Mouse (Mus musculus): ENCODE results near the gene Abi3bp. TPM values are rescaled to one million over a fixed set of nuclear protein-coding genes. Genes with fewer than 3 reads are reported as not detected.

The Abi3bp gene
- total RNA-seq, 1 experiment: 0.22 TPM

DNA sequence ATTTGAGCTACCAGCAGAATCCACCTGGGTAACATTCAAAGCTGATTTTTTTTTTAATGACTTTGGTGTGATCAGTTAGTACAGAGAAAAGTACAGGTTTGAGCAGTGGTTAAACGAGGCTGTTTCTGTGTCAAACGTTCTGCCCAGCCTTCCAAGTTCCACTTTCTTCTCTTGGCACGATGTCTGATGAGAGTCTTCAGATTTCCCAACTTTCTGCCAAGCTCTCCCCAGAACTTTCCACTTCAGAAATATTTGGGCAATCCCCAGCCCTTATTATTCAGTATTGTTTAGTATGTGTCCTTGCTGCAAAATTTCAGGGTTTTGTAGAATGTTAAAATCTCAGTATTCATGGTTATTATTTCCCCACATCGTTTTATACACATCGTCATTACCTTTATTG lies 115.9 kb downstream of the Abi3bp start:
- Histone ChIP-seq H3K4me3 (ENCODE audit: insufficient read depth in 1 of 2, low read depth in 1 of 2, low read length in 2 of 2, poor library complexity in 1 of 2, severe bottlenecking in 1 of 2) (no peak overlapping the region), H3K27ac (ENCODE audit: insufficient read depth, low read depth, low read length, poor library complexity, severe bottlenecking) (no peak overlapping the region), H3K9me3 (ENCODE audit: control insufficient read depth, insufficient read depth, low read depth, low read length) (no peaks in the 10 kb centered on the region), H3K36me3 (ENCODE audit: control insufficient read depth, insufficient read depth, low read length, poor library complexity, severe bottlenecking) (no peaks in the 10 kb centered on the region), H3K9ac (ENCODE audit: insufficient read depth, low read depth, low read length, poor library complexity, severe bottlenecking) (no peak overlapping the region), H3K4me1 (ENCODE audit: control insufficient read depth in 2 of 2, insufficient read depth in 2 of 2, low read length in 2 of 2, poor library complexity in 1 of 2) (no peaks in the 10 kb centered on the region)
- TF ChIP-seq MAFK (IDR thresholded peaks at IDR 0.05; ENCODE audit: insufficient read depth, low read depth, low read length) (no peak), HCFC1 (IDR thresholded peaks at IDR 0.05; ENCODE audit: borderline replicate concordance, insufficient read depth, low read length) (no peak), CHD2 (IDR thresholded peaks at IDR 0.05; ENCODE audit: low read depth, low read length) (no peak), ZC3H11A (IDR thresholded peaks at IDR 0.05; ENCODE audit: borderline replicate concordance, low read depth, low read length) (no peak), ZNF384 (IDR thresholded peaks at IDR 0.05; ENCODE audit: low read depth, low read length) (no peak)
- in situ Hi-C loops (cut with MboI; ENCODE audit: low sequenced_read_pairs in 2 of 2, unreplicated experiment in 2 of 2): no loop called here
- no peak for DNase-seq (ENCODE audit: low read depth, low spot score)

DNA sequence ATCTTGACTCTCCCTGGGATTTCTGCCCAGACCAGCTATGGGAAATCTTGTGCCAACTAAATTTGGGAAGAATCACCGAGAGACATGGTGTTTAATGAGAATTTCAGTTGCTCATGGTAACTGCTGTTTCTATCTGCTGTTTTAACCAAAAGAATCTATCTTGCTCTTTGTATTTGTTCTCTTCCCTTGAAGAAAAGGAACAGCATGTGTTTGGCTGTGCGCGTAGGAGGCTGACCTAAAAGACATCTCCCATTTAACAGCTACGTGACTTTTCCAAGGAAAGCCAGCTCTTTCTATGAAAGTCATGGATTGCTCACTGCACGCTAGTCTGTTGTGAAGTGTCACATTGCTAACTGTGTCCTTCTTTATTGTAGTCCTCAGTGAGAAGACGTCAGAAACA lies 117.2 kb downstream of the Abi3bp start:
- no peak for DNase-seq (ENCODE audit: low read depth, low spot score)
- Histone ChIP-seq H3K9me3 (ENCODE audit: control insufficient read depth, insufficient read depth, low read depth, low read length) (no peaks in the 10 kb centered on the region), H3K4me3 (ENCODE audit: insufficient read depth in 1 of 2, low read depth in 1 of 2, low read length in 2 of 2, poor library complexity in 1 of 2, severe bottlenecking in 1 of 2) (no peak overlapping the region), H3K4me1 (ENCODE audit: control insufficient read depth in 2 of 2, insufficient read depth in 2 of 2, low read length in 2 of 2, poor library complexity in 1 of 2) (no peaks in the 10 kb centered on the region), H3K36me3 (ENCODE audit: control insufficient read depth, insufficient read depth, low read length, poor library complexity, severe bottlenecking) (no peaks in the 10 kb centered on the region), H3K27ac (ENCODE audit: insufficient read depth, low read depth, low read length, poor library complexity, severe bottlenecking) (no peak overlapping the region), H3K9ac (ENCODE audit: insufficient read depth, low read depth, low read length, poor library complexity, severe bottlenecking) (no peak overlapping the region)
- TF ChIP-seq CHD2 (IDR thresholded peaks at IDR 0.05; ENCODE audit: low read depth, low read length) (no peak), MAFK (IDR thresholded peaks at IDR 0.05; ENCODE audit: insufficient read depth, low read depth, low read length) (no peak), HCFC1 (IDR thresholded peaks at IDR 0.05; ENCODE audit: borderline replicate concordance, insufficient read depth, low read length) (no peak), ZNF384 (IDR thresholded peaks at IDR 0.05; ENCODE audit: low read depth, low read length) (no peak), ZC3H11A (IDR thresholded peaks at IDR 0.05; ENCODE audit: borderline replicate concordance, low read depth, low read length) (no peak)
- in situ Hi-C loops (cut with MboI; ENCODE audit: low sequenced_read_pairs in 2 of 2, unreplicated experiment in 2 of 2): no loop called here

DNA sequence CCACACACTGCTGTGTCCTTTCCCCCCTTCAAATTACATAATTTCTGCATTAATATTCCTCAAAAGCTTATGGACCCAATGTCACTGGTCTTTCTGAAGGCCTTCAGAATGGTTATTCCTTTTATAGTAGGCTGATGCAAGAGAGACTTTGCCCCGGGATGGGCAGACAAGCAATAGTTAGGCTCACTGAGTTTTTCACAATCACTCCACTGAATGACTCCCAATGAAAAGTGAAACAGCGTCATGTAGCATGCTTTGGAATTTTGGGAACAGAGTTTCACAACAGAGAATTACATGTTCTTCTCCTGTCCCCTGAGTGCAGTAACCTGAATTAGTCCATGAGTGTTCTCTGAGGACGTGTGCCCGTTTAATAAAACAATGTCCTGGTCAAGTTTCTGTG lies 120.7 kb downstream of the Abi3bp start:
- TF ChIP-seq HCFC1 (IDR thresholded peaks at IDR 0.05; ENCODE audit: borderline replicate concordance, insufficient read depth, low read length) (no peak), ZC3H11A (IDR thresholded peaks at IDR 0.05; ENCODE audit: borderline replicate concordance, low read depth, low read length) (no peak), ZNF384 (IDR thresholded peaks at IDR 0.05; ENCODE audit: low read depth, low read length) (no peak), CHD2 (IDR thresholded peaks at IDR 0.05; ENCODE audit: low read depth, low read length) (no peak), MAFK (IDR thresholded peaks at IDR 0.05; ENCODE audit: insufficient read depth, low read depth, low read length) (no peak)
- in situ Hi-C loops (cut with MboI; ENCODE audit: low sequenced_read_pairs in 2 of 2, unreplicated experiment in 2 of 2): no loop called here
- Histone ChIP-seq H3K4me1 (ENCODE audit: control insufficient read depth in 2 of 2, insufficient read depth in 2 of 2, low read length in 2 of 2, poor library complexity in 1 of 2) (no peaks in the 10 kb centered on the region), H3K36me3 (ENCODE audit: control insufficient read depth, insufficient read depth, low read length, poor library complexity, severe bottlenecking) (no peaks in the 10 kb centered on the region), H3K9me3 (ENCODE audit: control insufficient read depth, insufficient read depth, low read depth, low read length) (no peaks in the 10 kb centered on the region), H3K4me3 (ENCODE audit: insufficient read depth in 1 of 2, low read depth in 1 of 2, low read length in 2 of 2, poor library complexity in 1 of 2, severe bottlenecking in 1 of 2) (no peak overlapping the region), H3K9ac (ENCODE audit: insufficient read depth, low read depth, low read length, poor library complexity, severe bottlenecking) (no peak overlapping the region), H3K27ac (ENCODE audit: insufficient read depth, low read depth, low read length, poor library complexity, severe bottlenecking) (no peak overlapping the region)
- no peak for DNase-seq (ENCODE audit: low read depth, low spot score)

DNA sequence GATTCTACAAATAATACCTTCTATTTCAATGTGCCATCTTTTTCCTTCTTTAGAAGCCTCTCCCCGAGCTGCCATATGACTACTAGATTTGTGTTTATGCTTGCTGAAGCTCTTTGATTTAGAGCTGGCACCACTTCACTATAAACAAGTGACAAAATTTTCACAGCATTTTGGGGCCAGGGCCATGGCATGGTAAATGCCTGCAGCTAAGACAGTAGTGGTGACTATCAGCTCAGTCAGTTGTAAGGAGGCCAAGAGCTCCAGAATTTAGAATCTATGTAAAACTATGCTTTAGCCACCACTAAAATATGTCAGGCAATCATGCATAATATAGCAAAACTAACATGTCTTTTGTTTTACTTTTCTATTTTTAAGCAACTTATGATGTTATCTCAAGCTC lies 124.7 kb downstream of the Abi3bp start:
- no peak for DNase-seq (ENCODE audit: low read depth, low spot score)
- Histone ChIP-seq H3K4me3 (ENCODE audit: insufficient read depth in 1 of 2, low read depth in 1 of 2, low read length in 2 of 2, poor library complexity in 1 of 2, severe bottlenecking in 1 of 2) (no peak overlapping the region), H3K27ac (ENCODE audit: insufficient read depth, low read depth, low read length, poor library complexity, severe bottlenecking) (no peak overlapping the region), H3K9me3 (ENCODE audit: control insufficient read depth, insufficient read depth, low read depth, low read length) (no peaks in the 10 kb centered on the region), H3K36me3 (ENCODE audit: control insufficient read depth, insufficient read depth, low read length, poor library complexity, severe bottlenecking) (no peaks in the 10 kb centered on the region), H3K9ac (ENCODE audit: insufficient read depth, low read depth, low read length, poor library complexity, severe bottlenecking) (no peak overlapping the region), H3K4me1 (ENCODE audit: control insufficient read depth in 2 of 2, insufficient read depth in 2 of 2, low read length in 2 of 2, poor library complexity in 1 of 2) (no peaks in the 10 kb centered on the region)
- in situ Hi-C loops (cut with MboI; ENCODE audit: low sequenced_read_pairs in 2 of 2, unreplicated experiment in 2 of 2): no loop called here
- no peak for TF ChIP-seq MAFK (IDR thresholded peaks at IDR 0.05; ENCODE audit: insufficient read depth, low read depth, low read length)
- TF ChIP-seq ZNF384 (IDR thresholded peaks at IDR 0.05; ENCODE audit: low read depth, low read length): no peak
- TF ChIP-seq CHD2 (IDR thresholded peaks at IDR 0.05; ENCODE audit: low read depth, low read length): no peak
- TF ChIP-seq HCFC1 (IDR thresholded peaks at IDR 0.05; ENCODE audit: borderline replicate concordance, insufficient read depth, low read length): no peak
- no peak for TF ChIP-seq ZC3H11A (IDR thresholded peaks at IDR 0.05; ENCODE audit: borderline replicate concordance, low read depth, low read length)

DNA sequence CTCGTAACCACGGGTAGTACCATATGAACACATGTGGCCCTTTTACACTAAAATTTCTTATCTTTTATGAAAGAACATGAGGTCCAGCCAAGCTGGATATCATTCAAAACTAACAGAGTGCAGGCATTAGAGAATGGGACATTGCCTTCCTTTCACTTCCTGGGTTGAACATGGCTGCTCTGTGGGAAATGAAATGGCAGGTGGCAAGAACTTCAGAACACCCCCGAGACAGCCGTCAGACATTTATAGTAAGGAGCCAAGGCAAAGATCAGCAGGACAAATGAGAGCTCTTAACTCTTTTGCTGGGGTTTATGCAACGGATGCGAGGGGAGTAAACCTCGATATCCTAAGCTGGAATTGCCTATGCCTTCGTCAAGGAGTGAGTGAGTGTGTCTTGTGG lies 132.9 kb downstream of the Abi3bp start:
- no peak for DNase-seq (ENCODE audit: low read depth, low spot score)
- H3K27ac ChIP-seq (ENCODE audit: insufficient read depth, low read depth, low read length, poor library complexity, severe bottlenecking): no peak overlapping the region
- in situ Hi-C loops (cut with MboI; ENCODE audit: low sequenced_read_pairs in 2 of 2, unreplicated experiment in 2 of 2): no loop called here
- no peaks in the 10 kb centered on the region for H3K36me3 ChIP-seq (ENCODE audit: control insufficient read depth, insufficient read depth, low read length, poor library complexity, severe bottlenecking)
- H3K9ac ChIP-seq (ENCODE audit: insufficient read depth, low read depth, low read length, poor library complexity, severe bottlenecking): no peak overlapping the region
- no peak for TF ChIP-seq MAFK (IDR thresholded peaks at IDR 0.05; ENCODE audit: insufficient read depth, low read depth, low read length)
- no peak for TF ChIP-seq HCFC1 (IDR thresholded peaks at IDR 0.05; ENCODE audit: borderline replicate concordance, insufficient read depth, low read length)
- no peak for TF ChIP-seq ZC3H11A (IDR thresholded peaks at IDR 0.05; ENCODE audit: borderline replicate concordance, low read depth, low read length)
- no peak for TF ChIP-seq ZNF384 (IDR thresholded peaks at IDR 0.05; ENCODE audit: low read depth, low read length)
- no peak for TF ChIP-seq CHD2 (IDR thresholded peaks at IDR 0.05; ENCODE audit: low read depth, low read length)
- no peaks in the 10 kb centered on the region for H3K9me3 ChIP-seq (ENCODE audit: control insufficient read depth, insufficient read depth, low read depth, low read length)
- H3K4me3 ChIP-seq (ENCODE audit: insufficient read depth in 1 of 2, low read depth in 1 of 2, low read length in 2 of 2, poor library complexity in 1 of 2, severe bottlenecking in 1 of 2): no peak overlapping the region
- H3K4me1 ChIP-seq (ENCODE audit: control insufficient read depth in 2 of 2, insufficient read depth in 2 of 2, low read length in 2 of 2, poor library complexity in 1 of 2): no peaks in the 10 kb centered on the region
